Mouse (Mus musculus): ENCODE results near the gene Aldh6a1. TPM values are rescaled to one million over a fixed set of nuclear protein-coding genes. Genes with fewer than 3 reads are reported as not detected.

The Aldh6a1 gene
- polyA plus RNA-seq, 1 experiment from 2014 or later = 13.5 TPM

DNA sequence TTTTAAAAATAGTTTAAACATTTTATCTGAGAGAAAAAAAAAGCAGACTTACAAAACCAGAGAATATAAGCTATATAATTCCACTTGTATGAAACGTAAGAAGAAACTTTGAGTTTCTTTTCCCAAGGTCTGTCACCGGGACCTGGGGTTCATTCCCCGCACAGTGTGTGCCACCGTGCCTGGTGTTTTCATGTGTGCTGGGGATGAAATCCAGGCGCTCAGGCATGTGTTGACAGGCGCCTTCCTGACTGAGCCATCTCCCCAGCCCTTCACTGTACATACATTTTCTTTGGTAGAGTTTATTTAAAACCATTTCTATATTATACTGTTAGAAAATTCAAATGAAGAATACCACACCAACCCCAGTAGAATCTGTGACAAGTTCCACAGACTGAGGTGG lies 60.5 kb downstream of the Aldh6a1 start:
- TF ChIP-seq CTCF (IDR thresholded peaks at IDR 0.05; ENCODE audit: low read depth) = no peak
- 79% methylated on average over 6 of the region's 6 CpGs for WGBS
- Histone ChIP-seq H3K4me3 (ENCODE audit: low read depth, low read length) (no peak overlapping the region), H3K27ac (ENCODE audit: low read depth, low read length) (no peak overlapping the region), H3K9me3 (ENCODE audit: control insufficient read depth) (no peaks in the 10 kb centered on the region), H3K4me1 (replicated peaks; ENCODE audit: control insufficient read depth, insufficient read depth, low read length) (no peaks in the 10 kb centered on the region), H3K9ac (ENCODE audit: low read depth, low read length) (no peak overlapping the region), H3K4me2 (replicated peaks; ENCODE audit: low read depth) (no peak overlapping the region), H3K36me3 (ENCODE audit: control insufficient read depth, insufficient read depth) (peaks cover 37% of the 10 kb centered on the region; the same call in 1 of the 2 replicates), H3K27me3 (replicated peaks; ENCODE audit: control insufficient read depth, insufficient read depth, low read length) (no peaks in the 10 kb centered on the region)
- no peak for ATAC-seq

DNA sequence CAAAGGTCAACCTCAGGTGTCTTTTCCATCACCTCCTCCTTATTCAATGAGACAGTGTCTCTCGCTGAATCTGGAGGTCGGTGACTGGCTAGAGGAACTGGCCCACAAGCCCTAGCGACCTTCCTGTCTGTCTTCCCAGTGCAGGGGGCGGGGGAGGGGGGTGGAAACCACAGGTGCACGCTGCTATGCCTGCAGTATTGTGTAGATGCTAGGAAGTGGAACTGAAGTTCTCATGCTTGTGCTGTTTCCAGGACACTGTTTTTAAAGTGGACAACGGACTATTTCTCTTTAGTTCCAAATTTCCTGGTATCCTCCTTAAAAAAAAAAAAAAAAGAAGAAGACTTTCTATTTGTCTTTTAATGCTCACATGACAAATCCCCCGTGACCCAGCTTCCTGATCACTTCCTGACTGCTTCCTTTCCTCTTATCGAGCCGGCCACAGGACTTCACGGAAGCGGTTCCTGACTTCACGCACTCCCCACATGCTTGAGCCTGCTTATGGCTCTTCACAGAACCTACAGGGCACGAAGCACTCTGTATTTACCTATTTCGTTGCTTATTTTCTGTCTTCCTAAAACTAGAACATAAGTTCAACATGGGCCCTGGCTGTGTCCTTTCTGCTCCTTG lies 61.9 kb downstream of the Aldh6a1 start:
- Histone ChIP-seq H3K4me3 (ENCODE audit: low read depth, low read length) (no peak overlapping the region), H3K4me1 (replicated peaks; ENCODE audit: control insufficient read depth, insufficient read depth, low read length) (0 out of 2 replicates have a peak, but pooled peaks cover 2% of the 10 kb centered on the region), H3K27me3 (replicated peaks; ENCODE audit: control insufficient read depth, insufficient read depth, low read length) (no peaks in the 10 kb centered on the region), H3K9ac (ENCODE audit: low read depth, low read length) (no peak overlapping the region), H3K27ac (ENCODE audit: low read depth, low read length) (no peak overlapping the region), H3K4me2 (replicated peaks; ENCODE audit: low read depth) (no peak overlapping the region), H3K36me3 (ENCODE audit: control insufficient read depth, insufficient read depth) (peaks cover 47% of the 10 kb centered on the region), H3K9me3 (ENCODE audit: control insufficient read depth) (no peaks in the 10 kb centered on the region)
- ATAC-seq = no peak
- 75% methylated on average over 14 of the region's 14 CpGs for WGBS
- no peak for TF ChIP-seq CTCF (IDR thresholded peaks at IDR 0.05; ENCODE audit: low read depth)

- TF ChIP-seq CTCF (IDR thresholded peaks at IDR 0.05; ENCODE audit: low read depth) = no peak
- Histone ChIP-seq H3K36me3 (ENCODE audit: control insufficient read depth, insufficient read depth) (peaks cover 41% of the 10 kb centered on the region), H3K9me3 (ENCODE audit: control insufficient read depth) (no peaks in the 10 kb centered on the region), H3K27ac (ENCODE audit: low read depth, low read length) (no peak overlapping the region), H3K9ac (ENCODE audit: low read depth, low read length) (no peak overlapping the region), H3K4me2 (replicated peaks; ENCODE audit: low read depth) (no peak overlapping the region), H3K27me3 (replicated peaks; ENCODE audit: control insufficient read depth, insufficient read depth, low read length) (no peaks in the 10 kb centered on the region), H3K4me3 (ENCODE audit: low read depth, low read length) (no peak overlapping the region), H3K4me1 (replicated peaks; ENCODE audit: control insufficient read depth, insufficient read depth, low read length) (0 out of 2 replicates have a peak, but pooled peaks cover 2% of the 10 kb centered on the region)
- no peak for ATAC-seq
- WGBS = 90% methylated on average over 8 of the region's 8 CpGs
These were observed 62.7 kb downstream of the Aldh6a1 start for GRCm38 (mm10) chr12:84388097-84388496.

DNA sequence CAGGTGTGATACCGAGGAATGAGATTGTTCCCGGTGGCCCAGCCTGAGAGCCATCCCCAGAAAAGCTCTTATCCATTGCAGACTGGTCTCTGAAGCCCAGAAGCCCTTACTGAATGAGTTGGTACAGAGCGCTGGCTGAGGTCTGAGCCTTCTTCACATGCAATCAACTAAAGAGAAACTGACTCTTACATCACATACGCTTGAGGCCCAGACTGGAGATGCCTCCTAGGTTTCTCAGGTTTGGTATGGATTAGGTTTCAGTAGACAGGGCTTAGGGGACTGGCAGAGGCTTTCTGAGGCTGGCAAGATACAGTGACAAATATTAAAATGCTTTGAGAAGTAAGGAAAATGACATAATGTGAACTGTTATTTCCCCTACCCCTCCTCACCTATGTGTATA lies 65.4 kb downstream of the Aldh6a1 start:
- Histone ChIP-seq H3K9me3 (ENCODE audit: control insufficient read depth) (no peaks in the 10 kb centered on the region), H3K4me2 (replicated peaks; ENCODE audit: low read depth) (no peak overlapping the region), H3K36me3 (ENCODE audit: control insufficient read depth, insufficient read depth) (peaks cover 48% of the 10 kb centered on the region), H3K27ac (ENCODE audit: low read depth, low read length) (peak overlapping the region; percentile 81), H3K9ac (ENCODE audit: low read depth, low read length) (no peak overlapping the region), H3K4me3 (ENCODE audit: low read depth, low read length) (no peak overlapping the region), H3K27me3 (replicated peaks; ENCODE audit: control insufficient read depth, insufficient read depth, low read length) (no peaks in the 10 kb centered on the region), H3K4me1 (replicated peaks; ENCODE audit: control insufficient read depth, insufficient read depth, low read length) (0 out of 2 replicates have a peak, but pooled peaks cover 2% of the 10 kb centered on the region)
- no peak for TF ChIP-seq CTCF (IDR thresholded peaks at IDR 0.05; ENCODE audit: low read depth)
- ATAC-seq = no peak
- WGBS = 88% methylated on average over 4 of the region's 4 CpGs

DNA sequence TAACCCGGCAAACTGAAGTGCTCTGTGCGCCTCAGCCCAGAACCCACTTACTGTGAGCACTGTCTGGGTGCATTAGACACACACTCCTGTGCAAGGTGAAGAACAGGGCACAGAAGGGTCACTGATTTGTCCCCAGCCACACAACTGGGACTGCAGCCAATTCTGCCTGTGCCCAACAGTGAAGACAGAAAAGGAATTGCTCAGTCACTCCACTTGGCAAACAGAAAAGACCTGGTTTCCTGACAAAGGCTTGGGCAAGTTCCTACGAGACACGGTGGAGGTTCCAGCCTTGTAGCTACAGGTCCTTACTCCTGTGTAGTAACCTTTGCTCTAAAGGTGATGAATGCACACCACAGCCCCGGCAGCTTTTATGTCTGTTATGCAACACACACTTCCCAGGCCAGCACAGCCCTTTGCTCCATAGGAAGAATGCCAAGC lies 66.1 kb downstream of the Aldh6a1 start:
- peak; percentile 92 for ATAC-seq
- peak overlapping the region; percentile 81 for H3K27ac ChIP-seq (ENCODE audit: low read depth, low read length)
- no peak for TF ChIP-seq CTCF (IDR thresholded peaks at IDR 0.05; ENCODE audit: low read depth)
- H3K9ac ChIP-seq (ENCODE audit: low read depth, low read length) = no peak overlapping the region
- 39% methylated on average over 5 of the region's 5 CpGs for WGBS
- 0 out of 2 replicates have a peak, but pooled peaks cover 2% of the 10 kb centered on the region for H3K4me1 ChIP-seq (replicated peaks; ENCODE audit: control insufficient read depth, insufficient read depth, low read length)
- H3K36me3 ChIP-seq (ENCODE audit: control insufficient read depth, insufficient read depth) = peaks cover 46% of the 10 kb centered on the region
- H3K4me2 ChIP-seq (replicated peaks; ENCODE audit: low read depth) = no peak overlapping the region
- H3K4me3 ChIP-seq (ENCODE audit: low read depth, low read length) = no peak overlapping the region
- no peaks in the 10 kb centered on the region for H3K9me3 ChIP-seq (ENCODE audit: control insufficient read depth)
- no peaks in the 10 kb centered on the region for H3K27me3 ChIP-seq (replicated peaks; ENCODE audit: control insufficient read depth, insufficient read depth, low read length)

DNA sequence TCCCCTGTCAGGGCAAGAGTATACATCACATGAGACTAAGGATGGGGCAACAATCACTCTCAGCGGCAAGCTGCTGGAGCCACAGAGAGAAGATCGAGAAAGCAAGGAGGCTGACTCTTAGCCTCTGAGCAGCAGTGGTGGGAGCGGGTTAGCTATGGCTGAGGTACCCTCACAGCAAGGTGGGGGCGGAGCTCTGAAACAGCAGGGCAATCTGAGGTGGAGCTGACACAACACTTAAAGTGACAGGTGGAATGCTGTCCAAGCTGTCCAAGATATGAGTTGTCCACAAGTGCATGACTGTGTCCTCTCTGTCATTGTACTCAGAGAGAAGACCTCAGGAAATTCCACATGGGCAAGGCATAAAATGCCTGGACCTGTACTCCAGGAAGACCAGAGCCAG lies 68.4 kb downstream of the Aldh6a1 start:
- Histone ChIP-seq H3K9me3 (ENCODE audit: control insufficient read depth) (no peaks in the 10 kb centered on the region), H3K27ac (ENCODE audit: low read depth, low read length) (no peak overlapping the region), H3K9ac (ENCODE audit: low read depth, low read length) (no peak overlapping the region), H3K27me3 (replicated peaks; ENCODE audit: control insufficient read depth, insufficient read depth, low read length) (no peaks in the 10 kb centered on the region), H3K36me3 (ENCODE audit: control insufficient read depth, insufficient read depth) (peaks cover 54% of the 10 kb centered on the region), H3K4me1 (replicated peaks; ENCODE audit: control insufficient read depth, insufficient read depth, low read length) (0 out of 2 replicates have a peak, but pooled peaks cover 2% of the 10 kb centered on the region), H3K4me2 (replicated peaks; ENCODE audit: low read depth) (no peak overlapping the region), H3K4me3 (ENCODE audit: low read depth, low read length) (no peak overlapping the region)
- 91% methylated on average over 4 of the region's 4 CpGs for WGBS
- no peak for TF ChIP-seq CTCF (IDR thresholded peaks at IDR 0.05; ENCODE audit: low read depth)
- no peak for ATAC-seq

Other genes starting within 250 kb of the Aldh6a1 start
- gene Elmsan1, start 232.1 kb downstream of the Aldh6a1 start, polyA plus RNA-seq (2015; fragmentation: Nextera tagmentation; extraction: Ambion mirVana) = 4.4 and 4.9 TPM in 2 replicates
- 35.3 and 41.2 TPM in 2 replicates for gene Ptgr2, start 165.8 kb downstream of the Aldh6a1 start, polyA plus RNA-seq (2015; fragmentation: Nextera tagmentation; extraction: Ambion mirVana)
- gene Zfp410, start 134.2 kb downstream of the Aldh6a1 start, polyA plus RNA-seq (2015; fragmentation: Nextera tagmentation; extraction: Ambion mirVana) = 34.2 and 34.5 TPM in 2 replicates
- gene Coq6, start 89.3 kb downstream of the Aldh6a1 start, polyA plus RNA-seq (2015; fragmentation: Nextera tagmentation; extraction: Ambion mirVana) = 21.5 and 23.2 TPM in 2 replicates
- 0.91 and 1.4 TPM in 2 replicates for gene Fam161b, start 89.2 kb downstream of the Aldh6a1 start, polyA plus RNA-seq (2015; fragmentation: Nextera tagmentation; extraction: Ambion mirVana)
- 54.4 and 56.5 TPM in 2 replicates for gene Entpd5, start 42.0 kb downstream of the Aldh6a1 start, polyA plus RNA-seq (2015; fragmentation: Nextera tagmentation; extraction: Ambion mirVana)
- 0.42 and 0.53 TPM in 2 replicates for gene Bbof1, start 41.9 kb downstream of the Aldh6a1 start, polyA plus RNA-seq (2015; fragmentation: Nextera tagmentation; extraction: Ambion mirVana)
- 17.4 and 18.7 TPM in 2 replicates for gene Rnf113a2, start 33.8 kb downstream of the Aldh6a1 start, polyA plus RNA-seq (2015; fragmentation: Nextera tagmentation; extraction: Ambion mirVana)
- gene Lin52, start 418 bp upstream of the Aldh6a1 start, polyA plus RNA-seq (2015; fragmentation: Nextera tagmentation; extraction: Ambion mirVana) = 7.9 and 8.0 TPM in 2 replicates
- gene Vsx2, start 118.8 kb upstream of the Aldh6a1 start, polyA plus RNA-seq (2015; fragmentation: Nextera tagmentation; extraction: Ambion mirVana) = not detected in 2 replicates
- gene Abcd4, start 166.4 kb upstream of the Aldh6a1 start, polyA plus RNA-seq (2015; fragmentation: Nextera tagmentation; extraction: Ambion mirVana) = 16.8 and 20.4 TPM in 2 replicates
- not detected in 2 replicates for gene Vrtn, start 190.0 kb upstream of the Aldh6a1 start, polyA plus RNA-seq (2015; fragmentation: Nextera tagmentation; extraction: Ambion mirVana)
- gene Syndig1l, start 247.8 kb upstream of the Aldh6a1 start, polyA plus RNA-seq (2015; fragmentation: Nextera tagmentation; extraction: Ambion mirVana) = 0.12 TPM in 1 of 2 replicates, not detected in the other

Measured in intestine, postnatal 0 days (tissue).